Mouse (Mus musculus) heart, postnatal 25 days (tissue): Measurements from ENCODE around the gene Olfr1140. TPM values are rescaled to one million over a fixed set of nuclear protein-coding genes. Genes with fewer than 3 reads are reported as not detected.

Experiments
- DNase-seq: peaks from one replicate; pipeline ENCODE4 v3.0.0; 2022; ENCODE audit warnings: low spot score
- intact Hi-C: fragments of 180-260 bp; cut with DNase I; formaldehyde crosslinking; loops from one replicate; pipeline ENCODE4 v1.15.1; 2025
- total RNA-seq, 2 experiments: library from RNA; stranded (reverse); gene quantifications; 2 replicates each; pipeline ENCODE4 v1.2.3; 2021

The Olfr1140 gene
- total RNA-seq, result not detected

DNA sequence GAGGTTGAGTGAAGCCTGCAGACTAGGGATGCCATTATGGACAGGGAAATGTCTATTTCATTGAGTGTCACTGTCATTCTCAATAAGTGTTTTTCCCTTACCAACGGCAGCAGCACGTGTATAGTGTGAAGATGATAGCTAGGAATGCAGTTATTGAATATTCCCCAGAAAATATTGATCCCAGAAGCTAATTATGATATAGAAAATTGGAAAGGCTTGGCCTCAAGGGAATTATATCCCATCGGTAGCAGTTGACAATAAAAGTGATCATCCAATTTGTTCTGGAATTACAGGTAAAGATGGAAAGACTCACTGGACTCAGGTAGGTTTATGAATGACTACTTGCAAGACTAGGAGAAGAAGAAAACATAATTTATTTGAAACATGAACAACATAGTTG is at the start of gene Olfr1140:
Gene Olfr1140, plus strand, starts transcription at position 301 of the 400 bp plus-strand sequence.
- DNase-seq, result no peak
- intact Hi-C loops, result no loop called here

DNA sequence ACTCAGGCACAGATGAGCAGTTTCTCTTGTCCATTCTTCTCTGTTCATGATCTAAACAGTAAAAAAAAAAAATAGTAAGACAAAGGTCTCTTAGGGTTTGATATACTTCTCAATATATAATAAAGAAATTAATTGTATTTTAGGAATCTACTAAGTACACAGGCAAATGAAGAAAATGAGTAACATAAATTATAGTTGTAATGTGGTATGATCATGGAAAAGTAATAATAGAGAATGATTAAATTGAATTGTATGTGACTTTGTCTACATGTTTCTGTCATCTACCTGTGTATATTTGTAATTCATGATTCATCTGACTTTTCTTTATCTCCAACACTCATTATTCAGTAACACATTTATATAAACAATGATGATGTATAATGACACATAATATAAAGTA is 49.7 kb upstream of the Olfr1140 start, which contains the start of gene Olfr1136:
Gene Olfr1136, minus strand, starts transcription at position 101 of the 400 bp plus-strand sequence.
- intact Hi-C loops, result no loop called here
- DNase-seq, result no peak

DNA sequence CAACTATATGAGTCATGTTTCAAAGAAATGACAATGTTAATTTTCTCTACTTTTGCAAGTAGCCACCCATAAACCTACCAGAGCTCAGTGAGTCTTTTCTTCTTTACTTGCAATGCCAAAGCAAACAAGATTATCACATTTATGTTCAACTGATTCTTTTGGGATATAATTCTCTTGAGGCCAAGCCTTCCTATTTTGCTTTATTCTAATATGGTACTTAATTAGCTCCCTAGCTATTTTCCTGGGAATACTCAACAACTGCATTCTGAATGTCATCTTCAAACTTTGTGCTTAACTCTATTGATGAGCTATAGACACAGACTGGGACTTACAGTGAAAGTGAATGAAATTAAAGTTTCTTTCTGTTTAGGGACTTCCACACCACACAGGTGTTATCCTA is 30.5 kb upstream of the Olfr1140 start, which contains the start of gene Olfr1137:
Gene Olfr1137, minus strand, starts transcription at position 101 of the 400 bp plus-strand sequence.
- no peak for DNase-seq
- intact Hi-C loops, result no loop called here

DNA sequence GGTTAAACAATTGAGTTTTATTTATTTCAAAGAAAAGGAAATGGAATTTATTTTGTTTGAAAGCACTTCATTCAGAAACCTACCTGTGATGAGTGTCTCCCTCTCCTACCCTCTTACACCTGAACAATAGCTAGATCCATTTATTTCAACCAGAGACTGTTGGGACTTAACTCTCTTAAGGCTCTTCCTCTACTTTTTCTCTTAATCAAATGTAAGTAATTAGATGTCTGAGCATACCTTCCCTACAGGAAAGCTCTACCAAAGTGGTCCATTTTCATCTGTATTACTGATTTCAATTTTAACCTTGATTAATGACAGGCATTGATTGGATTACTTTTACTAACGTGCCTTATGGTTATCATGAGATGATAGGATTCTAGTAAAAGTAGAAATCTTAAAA is 3.7 kb upstream of the Olfr1140 start, which contains the start of gene Olfr1138:
Gene Olfr1138, minus strand, starts transcription at position 101 of the 400 bp plus-strand sequence.
- DNase-seq, result no peak
- intact Hi-C loops, result no loop called here

DNA sequence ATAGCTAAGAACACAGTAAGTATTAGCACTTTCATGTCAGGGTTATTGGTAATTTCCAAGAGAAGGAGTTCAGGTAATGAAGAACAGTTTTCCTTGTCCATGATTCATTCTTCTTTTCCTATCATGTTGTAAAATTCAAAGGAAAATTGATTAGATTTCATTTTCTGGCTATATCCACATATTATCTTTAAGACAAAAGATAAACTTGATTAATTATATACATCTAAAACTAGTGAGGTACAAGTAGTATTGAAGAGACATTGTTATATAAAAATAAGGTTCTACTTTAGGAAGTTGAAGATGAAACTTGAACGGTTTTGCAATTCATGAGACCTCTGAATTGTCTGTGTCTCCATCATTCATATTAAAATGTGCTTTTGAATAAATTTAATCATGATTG is 10.3 kb downstream of the Olfr1140 start, which contains the start of gene Olfr1141:
Gene Olfr1141, minus strand, starts transcription at position 101 of the 400 bp plus-strand sequence.
- no peak for DNase-seq
- intact Hi-C loops, result no loop called here

DNA sequence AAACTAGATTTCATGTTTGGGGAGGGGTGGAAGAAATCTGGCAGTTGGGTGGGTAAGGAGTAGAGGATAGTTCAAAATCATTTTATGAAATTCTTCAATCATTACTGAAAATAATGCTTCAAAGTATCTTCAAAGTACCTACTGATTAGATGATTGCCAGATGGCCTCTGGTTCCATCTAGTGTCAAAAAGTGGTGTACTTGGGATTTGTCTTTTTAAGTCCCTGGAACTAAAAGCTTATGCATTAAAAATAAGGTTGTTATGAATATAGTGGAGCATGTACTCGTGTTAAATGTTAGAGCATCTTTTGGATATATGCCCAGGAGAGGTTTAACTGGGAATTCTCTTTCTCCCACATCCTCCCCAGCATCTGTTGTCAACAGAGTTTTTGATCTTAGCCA is 32.6 kb downstream of the Olfr1140 start:
- DNase-seq, result no peak
- intact Hi-C loops, result no loop called here

DNA sequence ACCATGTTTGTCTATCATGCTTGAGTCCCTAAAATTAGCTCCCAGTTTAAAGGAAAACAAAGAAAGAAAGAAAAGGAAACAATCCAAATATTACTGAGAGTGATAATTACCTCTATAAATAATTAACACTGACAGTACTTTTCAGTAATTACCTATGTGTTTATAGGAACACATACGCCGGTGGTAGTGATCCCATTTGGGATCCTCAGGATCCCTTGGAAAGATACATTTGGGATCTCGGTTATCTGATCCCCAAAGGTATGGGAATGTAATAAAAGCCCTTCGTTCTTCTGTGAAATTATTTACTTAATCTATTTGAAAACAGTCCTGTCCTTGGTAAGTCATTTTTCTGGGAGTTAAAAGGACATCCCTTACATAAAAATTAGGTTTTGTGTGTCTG is 35.6 kb downstream of the Olfr1140 start, which contains the start of gene Olfr152:
Gene Olfr152, plus strand, starts transcription at position 301 of the 400 bp plus-strand sequence.
- intact Hi-C loops, result no loop called here
- DNase-seq, result no peak

Other genes with a start within 250 kb of the Olfr1140 start
- gene Pramel7, start 246.7 kb upstream of the Olfr1140 start, total RNA-seq, result not detected
- gene Pramel6, start 237.2 kb upstream of the Olfr1140 start, total RNA-seq, result not detected
- gene Olfr153, start 212.0 kb upstream of the Olfr1140 start, total RNA-seq, result not detected
- not detected for gene Olfr1128, start 198.2 kb upstream of the Olfr1140 start, total RNA-seq
- gene Olfr1129, start 169.8 kb upstream of the Olfr1140 start, total RNA-seq, result not detected
- gene Olfr1130, start 137.5 kb upstream of the Olfr1140 start, total RNA-seq, result not detected
- not detected for gene Olfr1131, start 116.6 kb upstream of the Olfr1140 start, total RNA-seq
- not detected for gene Olfr1132, start 106.2 kb upstream of the Olfr1140 start, total RNA-seq
- gene Olfr1133, start 96.4 kb upstream of the Olfr1140 start, total RNA-seq, result not detected
- gene Olfr1134, start 85.3 kb upstream of the Olfr1140 start, total RNA-seq, result not detected
- not detected for gene Olfr1135, start 70.1 kb upstream of the Olfr1140 start, total RNA-seq
- not detected for gene Olfr1136, start 49.8 kb upstream of the Olfr1140 start, total RNA-seq
- not detected for gene Olfr1137, start 30.6 kb upstream of the Olfr1140 start, total RNA-seq
- gene Olfr1138, start 3.8 kb upstream of the Olfr1140 start, total RNA-seq, result not detected
- gene Olfr1141, start 10.2 kb downstream of the Olfr1140 start, total RNA-seq, result not detected
- not detected for gene Olfr152, start 35.7 kb downstream of the Olfr1140 start, total RNA-seq
- not detected for gene Olfr1143, start 56.8 kb downstream of the Olfr1140 start, total RNA-seq
- not detected for gene Olfr1145, start 66.1 kb downstream of the Olfr1140 start, total RNA-seq
- gene Olfr1148, start 86.8 kb downstream of the Olfr1140 start, total RNA-seq, result not detected
- not detected for gene Olfr1150-ps1, start 100.2 kb downstream of the Olfr1140 start, total RNA-seq
- not detected for gene Olfr1151, start 112.1 kb downstream of the Olfr1140 start, total RNA-seq
- gene Olfr1152, start 122.7 kb downstream of the Olfr1140 start, total RNA-seq, result not detected
- gene Olfr1153, start 151.2 kb downstream of the Olfr1140 start, total RNA-seq, result not detected
- gene Olfr1154, start 161.4 kb downstream of the Olfr1140 start, total RNA-seq, result not detected
- gene Olfr1155, start 201.4 kb downstream of the Olfr1140 start, total RNA-seq, result not detected
- gene Olfr1156, start 209.3 kb downstream of the Olfr1140 start, total RNA-seq, result not detected
- not detected for gene Olfr1157, start 224.5 kb downstream of the Olfr1140 start, total RNA-seq
- not detected for gene Olfr74, start 230.9 kb downstream of the Olfr1140 start, total RNA-seq
- not detected for gene Olfr1158, start 246.4 kb downstream of the Olfr1140 start, total RNA-seq